Mouse (Mus musculus) lung, postnatal 0 days (tissue): ENCODE data around the gene Zc3h8.

Experiments used
- CTCF ChIP-seq: IDR thresholded peaks from 2 replicates; pipeline ENCODE4 v1.5.1; 2016; ENCODE audit warnings: antibody characterized with exemption, mild to moderate bottlenecking
- EP300 ChIP-seq: IDR thresholded peaks from 2 replicates; pipeline ENCODE4 v1.6.1; 2016; ENCODE audit warnings: antibody characterized with exemption, mild to moderate bottlenecking, control low read depth

- TF ChIP-seq CTCF (no peak), EP300 (no peak)
These were observed 27.3 kb downstream of the Zc3h8 start for GRCm38 (mm10) chr2:128916528-128916927.
